Mouse (Mus musculus): ENCODE results near the gene 1700125H20Rik.

1700125H20Rik gene

DNA sequence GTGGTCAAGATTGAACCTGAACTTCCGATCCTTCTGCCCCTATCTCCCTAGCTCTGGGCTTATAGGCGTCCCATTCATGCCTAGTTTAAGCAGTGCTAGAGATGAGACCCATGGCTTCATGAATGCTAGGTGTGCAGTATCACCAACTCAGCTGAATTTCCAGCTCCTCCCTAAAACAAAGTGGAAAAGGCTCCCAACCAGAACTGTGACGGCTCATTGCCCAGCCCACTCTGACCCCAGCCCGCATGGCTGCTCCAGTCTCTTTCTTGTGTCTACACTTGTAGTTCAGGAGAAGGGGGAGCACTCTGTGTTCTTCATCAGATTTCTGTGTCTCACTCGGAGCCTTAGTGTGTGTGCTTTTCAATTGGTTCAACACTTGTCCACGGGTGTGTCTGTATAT lies 14.6 kb downstream of the 1700125H20Rik start:
- no peak for DNase-seq (ENCODE audit: low read depth)

DNA sequence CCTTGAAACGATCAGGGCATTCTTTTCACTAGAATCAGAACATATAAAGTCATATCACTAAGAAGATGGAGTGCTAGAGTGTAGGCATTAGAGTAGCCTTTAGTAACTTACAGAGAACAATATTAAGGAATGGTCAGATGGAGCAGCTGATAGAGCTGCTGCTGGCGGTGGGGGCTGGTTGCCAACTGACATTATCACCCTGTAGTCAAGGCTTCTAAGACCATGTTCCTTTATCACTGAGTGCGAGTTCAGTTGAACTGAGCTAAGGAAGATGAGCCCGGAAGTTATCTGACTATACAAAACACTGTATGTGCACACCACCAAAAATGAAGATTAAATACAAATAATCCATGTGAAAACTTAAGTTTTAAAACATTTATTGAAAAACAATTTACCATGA lies 18.9 kb downstream of the 1700125H20Rik start:
- DNase-seq (ENCODE audit: low read depth): no peak

DNA sequence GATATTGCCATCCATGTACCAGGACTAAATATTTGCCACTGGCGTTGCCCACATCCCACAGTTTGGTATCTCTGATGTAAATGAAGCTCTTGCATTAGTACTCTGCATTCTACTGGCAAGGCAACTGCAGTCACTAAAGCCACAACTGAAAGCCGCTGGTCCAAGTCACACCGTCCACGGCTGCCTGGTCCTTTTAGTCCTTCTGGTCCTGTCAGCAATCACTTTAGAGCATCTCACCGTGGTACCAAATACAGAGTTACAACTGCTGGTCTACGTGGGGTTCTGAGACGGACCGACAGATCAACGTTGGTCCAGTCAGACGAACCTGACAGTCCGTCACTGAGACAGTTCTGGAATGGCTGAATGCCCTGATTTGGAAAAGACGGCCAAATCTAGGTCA lies 20.5 kb downstream of the 1700125H20Rik start:
- no peak for DNase-seq (ENCODE audit: low read depth)

DNA sequence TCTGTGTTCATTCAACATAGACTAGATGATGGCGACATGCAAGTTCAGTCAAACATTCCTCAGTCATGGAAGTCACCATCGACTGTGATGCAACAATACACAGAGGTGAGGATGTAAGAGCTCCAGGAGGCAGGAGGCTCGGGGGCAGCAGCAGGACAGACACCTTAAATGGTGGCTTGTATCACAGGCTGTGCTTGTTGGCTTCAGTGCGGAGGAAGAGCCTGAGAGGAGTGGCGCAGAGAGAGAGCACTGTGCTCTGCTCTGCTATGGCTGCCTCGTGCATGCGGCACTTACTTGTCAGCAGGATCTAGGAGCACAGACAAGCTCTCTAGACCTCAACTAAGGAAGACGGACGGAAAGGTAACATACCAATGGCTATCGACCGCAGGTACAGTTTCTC lies 24.0 kb downstream of the 1700125H20Rik start:
- DNase-seq (ENCODE audit: low read depth): no peak

DNA sequence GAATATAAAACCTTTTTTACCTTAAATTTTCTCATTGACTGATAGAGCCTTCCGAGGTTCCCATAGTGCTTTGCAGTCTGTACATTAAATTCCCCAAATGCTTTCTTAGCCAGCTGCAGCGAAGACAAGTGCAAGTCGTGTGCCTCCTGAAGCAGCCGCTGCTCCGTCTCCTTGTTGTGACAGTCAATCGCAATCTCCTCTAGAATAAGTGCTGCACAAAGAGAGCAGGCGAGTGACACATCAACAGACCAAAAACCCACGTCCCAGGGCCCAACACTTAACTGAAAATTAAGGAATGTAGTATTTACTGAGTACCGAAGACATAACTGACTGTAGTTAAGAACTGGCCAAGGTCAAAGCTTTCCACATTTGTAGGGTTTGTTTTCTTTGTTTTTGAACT lies 25.8 kb downstream of the 1700125H20Rik start:
- DNase-seq (ENCODE audit: low read depth): no peak

DNA sequence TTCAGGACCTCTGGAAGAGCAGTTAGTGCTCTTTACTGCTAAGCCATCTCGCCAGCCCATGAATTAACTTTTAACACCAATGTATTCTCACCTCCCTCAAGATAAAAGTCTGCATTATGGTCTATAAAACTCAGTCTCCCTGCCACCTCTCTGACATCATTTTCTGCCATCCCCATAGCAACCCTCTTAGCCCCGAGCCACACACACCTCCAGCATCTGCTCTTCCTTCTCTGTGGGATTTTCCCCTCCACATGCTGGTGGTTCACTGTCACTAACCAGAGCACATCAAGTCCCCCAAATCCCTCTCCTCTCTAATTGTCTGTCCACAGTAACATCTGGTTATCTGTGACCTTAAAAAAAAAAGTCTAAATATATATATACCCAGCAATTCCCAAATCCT lies 28.7 kb downstream of the 1700125H20Rik start:
- DNase-seq (ENCODE audit: low read depth): no peak

DNA sequence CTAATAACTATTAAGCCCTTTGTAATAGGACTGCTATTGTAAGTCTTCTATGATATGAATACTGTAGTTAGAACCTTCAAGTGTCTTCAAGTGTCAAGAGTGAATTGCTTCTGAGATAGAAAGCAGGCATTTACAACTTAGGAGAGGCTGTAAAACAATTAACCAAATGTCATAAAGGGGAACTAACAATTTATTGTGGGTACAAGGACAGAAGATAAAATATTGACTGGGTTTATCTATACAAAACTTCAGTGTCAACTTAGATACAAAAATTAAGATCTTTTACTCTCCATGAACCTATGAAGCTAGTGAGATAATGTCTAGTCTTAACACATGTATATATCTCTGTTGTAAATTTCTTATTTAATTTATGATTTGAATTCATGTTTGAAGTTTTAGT lies 36.0 kb downstream of the 1700125H20Rik start:
- no peak for DNase-seq (ENCODE audit: low read depth)

DNA sequence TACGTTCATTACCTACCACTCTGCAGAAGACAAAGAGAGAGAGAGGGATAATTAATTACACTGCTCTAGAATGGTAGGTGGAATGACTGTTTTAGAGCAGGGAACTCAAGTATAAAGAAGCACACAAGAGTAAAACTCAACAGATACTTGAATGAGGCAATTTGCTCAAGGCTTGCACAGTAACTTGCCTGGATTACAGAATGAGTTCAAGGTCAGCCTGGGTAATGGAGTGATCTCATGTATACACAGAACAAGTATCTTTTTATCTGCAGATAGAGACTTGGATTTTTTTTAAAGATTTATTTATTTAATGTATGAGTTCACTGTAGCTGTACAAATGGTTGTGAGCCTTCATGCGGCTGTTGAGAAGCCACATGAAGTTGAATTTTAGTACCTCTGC lies 40.9 kb downstream of the 1700125H20Rik start:
- DNase-seq (ENCODE audit: low read depth): no peak

DNA sequence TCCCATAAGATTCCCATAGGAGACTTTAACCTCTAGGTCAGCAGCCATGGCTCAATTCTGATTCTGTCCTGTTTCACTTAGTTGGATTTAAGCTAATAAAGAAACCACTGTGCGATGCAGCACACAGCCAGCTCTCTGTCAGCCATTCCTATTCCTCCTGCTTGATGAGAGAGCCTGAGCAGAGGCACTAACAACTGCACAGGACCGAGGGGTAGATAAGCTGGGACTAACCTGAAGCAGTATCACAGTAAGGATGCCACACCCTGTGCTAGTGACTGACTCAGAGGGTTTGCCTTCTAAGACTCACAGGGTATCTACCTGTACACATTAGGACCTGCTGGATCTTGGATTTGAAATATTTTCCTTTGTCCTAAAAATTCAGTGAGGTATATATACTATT lies 43.0 kb downstream of the 1700125H20Rik start:
- DNase-seq (ENCODE audit: low read depth): no peak

DNA sequence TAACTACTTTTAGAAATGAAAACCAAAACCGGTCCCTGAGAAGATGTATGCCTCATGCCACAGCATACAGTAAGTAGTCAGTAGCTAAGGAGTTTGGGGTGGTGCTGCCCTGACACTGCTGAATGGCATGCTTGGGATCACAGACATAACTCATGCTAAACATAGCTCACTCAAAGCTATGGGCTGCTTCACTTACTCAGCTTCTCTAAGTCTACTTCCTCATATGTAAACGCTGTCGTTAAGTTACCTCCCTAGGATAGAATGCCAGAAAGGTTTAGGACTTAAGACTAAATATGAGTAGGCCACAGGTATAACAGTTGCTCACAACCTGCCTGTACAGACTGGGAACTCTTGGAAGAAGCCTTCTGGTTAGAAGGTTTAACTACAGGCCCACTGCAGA lies 44.5 kb downstream of the 1700125H20Rik start:
- DNase-seq (ENCODE audit: low read depth): no peak

DNA sequence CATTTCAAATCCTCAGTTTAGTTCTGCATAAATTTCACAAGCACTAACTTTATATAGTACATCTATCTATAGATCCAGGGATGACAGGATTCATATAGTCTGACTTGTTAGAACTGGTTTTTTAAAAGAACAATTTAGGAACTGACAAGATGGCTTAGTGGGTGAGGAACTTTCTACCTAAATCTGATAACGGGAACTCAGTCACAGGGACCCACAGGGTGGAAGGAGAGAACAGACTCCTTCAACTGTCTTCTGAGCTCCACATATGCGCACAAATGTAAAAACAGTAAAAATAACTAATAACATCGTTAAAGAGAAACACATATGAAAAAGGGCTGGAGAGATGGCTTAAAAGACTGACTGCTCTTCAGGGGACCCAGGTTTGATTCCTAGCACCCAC lies 48.8 kb downstream of the 1700125H20Rik start:
- DNase-seq (ENCODE audit: low read depth): no peak

DNA sequence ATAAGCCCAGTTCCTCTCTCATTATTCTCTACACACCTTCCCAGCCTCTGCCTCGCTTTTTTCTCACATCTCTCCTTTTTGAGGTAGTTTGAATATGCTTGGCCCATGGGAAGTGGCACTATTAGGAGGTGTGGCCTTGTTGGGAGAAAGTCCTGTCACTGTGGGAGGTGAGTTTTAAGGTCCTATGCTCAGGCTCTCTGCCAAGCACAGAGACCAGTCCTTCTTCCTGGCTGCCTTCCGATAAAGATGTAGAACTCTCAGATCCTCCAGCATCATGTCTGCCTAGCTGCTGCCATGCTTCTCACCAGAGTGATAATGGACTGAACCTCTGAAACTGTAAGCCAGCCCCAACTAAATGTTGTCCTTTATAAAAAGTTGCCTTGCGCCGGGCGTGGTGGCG lies 52.4 kb downstream of the 1700125H20Rik start:
- no peak for DNase-seq (ENCODE audit: low read depth)

DNA sequence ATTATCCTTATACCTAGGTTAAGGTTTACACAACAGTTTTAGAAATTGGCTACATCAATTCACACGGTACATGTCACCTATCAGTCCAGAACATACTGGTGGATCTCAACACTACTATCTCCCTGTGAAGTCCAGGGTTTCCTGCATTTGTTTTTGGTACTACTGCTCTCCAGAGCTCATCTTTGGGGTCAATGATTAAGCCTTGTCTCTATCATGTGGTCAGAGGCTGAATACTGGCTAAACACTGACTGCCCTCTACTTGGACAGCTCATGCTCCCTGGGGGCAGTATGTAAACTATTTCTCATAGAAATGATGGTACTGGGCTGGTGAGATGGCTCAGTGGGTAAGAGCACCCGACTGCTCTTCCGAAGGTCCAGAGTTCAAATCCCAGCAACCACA lies 53.0 kb downstream of the 1700125H20Rik start:
- no peak for DNase-seq (ENCODE audit: low read depth)

Data from naive thymus-derived CD4-positive, alpha-beta T cell, adult 2 months (primary cell).